10 mouse cellular contexts compared by ENCODE assay signal in genomic region chr8:3260127-3260811, GRCm38 (mm10). TPM values are rescaled to one million over a fixed set of nuclear protein-coding genes. Genes with fewer than 3 reads are reported as not detected.
DNase-seq lines count a peak whose midpoint lies in the region; ATAC-seq and TF ChIP-seq lines count a peak whose summit lies in the region.
"Had no signal": no experiment of that assay in that cellular context is flagged by ENCODE, and none has a peak within 500 bp of the region (broad histone marks: within the 10 kb centered on the region; RNA-seq: fewer than 3 reads in every experiment).

No protein-coding gene starts in this region.

- no peak overlapping the region for H3K4me3 ChIP-seq in intestine, postnatal 0 days (ENCODE audit: low read depth, low read length)
- H3K4me3 ChIP-seq in intestine, embryonic 15.5 days (replicated peaks) = no peak overlapping the region
- H3K4me3 ChIP-seq in forebrain, postnatal 0 days (ENCODE audit: low read depth, low read length) = no peak overlapping the region
- H3K4me3 ChIP-seq in midbrain, embryonic 13.5 days (replicated peaks) = no peak overlapping the region

- no peak overlapping the region; the same call in 1 of the 2 replicates for H3K27ac ChIP-seq in intestine, postnatal 0 days (ENCODE audit: low read depth, low read length)
- no peak overlapping the region for H3K27ac ChIP-seq in intestine, embryonic 15.5 days
- no peak overlapping the region for H3K27ac ChIP-seq in forebrain, postnatal 0 days (ENCODE audit: low read depth, low read length)
- 0 out of 2 replicates have a peak overlapping the region, but pooled peaks have one; percentile 0 for H3K27ac ChIP-seq in midbrain, embryonic 13.5 days

- H3K9me3 ChIP-seq in intestine, postnatal 0 days (ENCODE audit: control insufficient read depth) = no peaks in the 10 kb centered on the region
- H3K9me3 ChIP-seq in intestine, embryonic 15.5 days = no peaks in the 10 kb centered on the region
- no peaks in the 10 kb centered on the region for H3K9me3 ChIP-seq in forebrain, postnatal 0 days (ENCODE audit: low read length)
- H3K9me3 ChIP-seq in midbrain, embryonic 13.5 days = no peaks in the 10 kb centered on the region

- no peak overlapping the region for H3K9ac ChIP-seq in intestine, postnatal 0 days (ENCODE audit: low read depth, low read length)
- H3K9ac ChIP-seq in intestine, embryonic 15.5 days = no peak overlapping the region
- H3K9ac ChIP-seq in forebrain, postnatal 0 days = no peak overlapping the region
- H3K9ac ChIP-seq in midbrain, embryonic 13.5 days (replicated peaks) = no peak overlapping the region

- WGBS in intestine, postnatal 0 days = 49% methylated on average over 9 of the region's 9 CpGs
- WGBS in intestine, embryonic 15.5 days = 74% methylated on average over 9 of the region's 9 CpGs
- 26% methylated on average over 9 of the region's 9 CpGs for WGBS in forebrain, postnatal 0 days
- 47% methylated on average over 9 of the region's 9 CpGs for WGBS in midbrain, embryonic 13.5 days

- no peaks in the 10 kb centered on the region for H3K27me3 ChIP-seq in intestine, postnatal 0 days (replicated peaks; ENCODE audit: control insufficient read depth, insufficient read depth, low read length)
- H3K27me3 ChIP-seq in intestine, embryonic 15.5 days (replicated peaks) = no peaks in the 10 kb centered on the region
- H3K27me3 ChIP-seq in forebrain, postnatal 0 days (ENCODE audit: insufficient read depth, low read length) = no peaks in the 10 kb centered on the region
- H3K27me3 ChIP-seq in midbrain, embryonic 13.5 days = no peaks in the 10 kb centered on the region

- peak; percentile 53 for DNase-seq in adipocyte (ENCODE audit: low spot score)
- DNase-seq in forebrain, postnatal 0 days = peak; percentile 7
- no peak for DNase-seq in layer of hippocampus, adult 18-20 months (ENCODE audit: low spot score in 2 of 2)
- no peak for DNase-seq in left cerebral cortex, postnatal 36 days (ENCODE audit: low spot score in 2 of 2)
- no peak for DNase-seq in heart, adult 9 months (ENCODE audit: low spot score in 2 of 2)
- DNase-seq: cerebellum, adult 11 months had no signal

- intact Hi-C loops in left cerebral cortex, postnatal 36 days (cut with DNase I) = no loop called here

- H3K4me1 ChIP-seq in intestine, postnatal 0 days (replicated peaks; ENCODE audit: control insufficient read depth, insufficient read depth, low read length) = peaks cover 20% of the 10 kb centered on the region
- peaks cover 7% of the 10 kb centered on the region; the same call in 1 of the 2 replicates for H3K4me1 ChIP-seq in intestine, embryonic 15.5 days (replicated peaks)
- H3K4me1 ChIP-seq in forebrain, postnatal 0 days (ENCODE audit: insufficient read depth) = no peaks in the 10 kb centered on the region
- peaks cover 16% of the 10 kb centered on the region for H3K4me1 ChIP-seq in midbrain, embryonic 13.5 days (replicated peaks)

- peaks cover 30% of the 10 kb centered on the region for H3K36me3 ChIP-seq in intestine, postnatal 0 days (ENCODE audit: control insufficient read depth, insufficient read depth)
- H3K36me3 ChIP-seq in intestine, embryonic 15.5 days = peaks cover 7% of the 10 kb centered on the region
- peaks cover 20% of the 10 kb centered on the region for H3K36me3 ChIP-seq in forebrain, postnatal 0 days (ENCODE audit: insufficient read depth)
- H3K36me3 ChIP-seq in midbrain, embryonic 13.5 days = peaks cover 23% of the 10 kb centered on the region

- no peak for ATAC-seq in intestine, postnatal 0 days
- no peak for ATAC-seq in intestine, embryonic 15.5 days
- peak; percentile 64 for ATAC-seq in forebrain, postnatal 0 days
- ATAC-seq in midbrain, embryonic 13.5 days = peak; percentile 75

- 0 out of 2 replicates have a peak overlapping the region, but pooled peaks have one; percentile 21 for H3K4me2 ChIP-seq in intestine, postnatal 0 days (replicated peaks; ENCODE audit: low read depth)
- H3K4me2 ChIP-seq in intestine, embryonic 15.5 days (replicated peaks) = no peak overlapping the region
- no peak overlapping the region for H3K4me2 ChIP-seq in forebrain, postnatal 0 days (ENCODE audit: low read depth)
- H3K4me2 ChIP-seq in midbrain, embryonic 13.5 days (replicated peaks) = no peak overlapping the region
- H3K4me2 ChIP-seq: heart, embryonic 11.5 days had no signal

- TF ChIP-seq CTCF in intestine, postnatal 0 days (IDR thresholded peaks at IDR 0.05; ENCODE audit: low read depth) = no peak
- no peak for TF ChIP-seq CTCF in forebrain, postnatal 0 days (IDR thresholded peaks at IDR 0.05; ENCODE audit: low read depth)

RNA-seq across cellular contexts. Expression of gene Insr, which starts 19.1 kb away (rescaled TPM):
- polyA plus RNA-seq in intestine, postnatal 0 days (2015; fragmentation: Nextera tagmentation; extraction: Ambion mirVana) = 20.7 and 21.3 TPM in 2 replicates
- polyA plus RNA-seq in intestine, embryonic 15.5 days (2015; fragmentation: Nextera tagmentation; extraction: Ambion mirVana) = 31.8 and 38.6 TPM in 2 replicates
- 31.5 and 39.5 TPM in 2 replicates for total RNA-seq in forebrain, postnatal 0 days (2014; rRNA removed)
- polyA plus RNA-seq in forebrain, postnatal 0 days (2015; fragmentation: Nextera tagmentation; extraction: Ambion mirVana) = 21.5 and 36.9 TPM in 2 replicates
- 53.9 and 58.6 TPM in 2 replicates for polyA plus RNA-seq in midbrain, embryonic 13.5 days (2015; fragmentation: Nextera tagmentation; extraction: Ambion mirVana)
- total RNA-seq in layer of hippocampus, adult 18-20 months (2021) = 10 to 100 TPM; 46.9 to 47.6 TPM
- total RNA-seq in left cerebral cortex, postnatal 36 days (2021) = 10 to 100 TPM; 44.5 to 58.4 TPM

Comparison
In these comparisons a context has a peak if more than half of its experiments do, and no peak if none do; other contexts are left out.
1. ATAC-seq: peak in forebrain, postnatal 0 days (single experiment) and midbrain, embryonic 13.5 days (single experiment); none in intestine, postnatal 0 days (single experiment) and intestine, embryonic 15.5 days (single experiment).
2. DNase-seq: peak in adipocyte (single experiment) and forebrain, postnatal 0 days (single experiment); none in layer of hippocampus, adult 18-20 months (0 of 2), left cerebral cortex, postnatal 36 days (0 of 2) and heart, adult 9 months (0 of 2).